Mouse (Mus musculus): ENCODE results near the gene Npc1l1. TPM values are rescaled to one million over a fixed set of nuclear protein-coding genes. Genes with fewer than 3 reads are reported as not detected.

Npc1l1 gene
- polyA plus RNA-seq, 1 experiment from 2014 or later: 0.04 TPM

GRCm38 (mm10) chr11:6177781-6178420, 52.0 kb downstream of the Npc1l1 start:
- Histone ChIP-seq H3K4me3 (no peak overlapping the region), H3K4me1 (peaks cover 33% of the 10 kb centered on the region; the same call in 1 of the 2 replicates), H3K27me3 (no peaks in the 10 kb centered on the region), H3K9ac (no peak overlapping the region), H3K36me3 (no peaks in the 10 kb centered on the region), H3K9me3 (no peaks in the 10 kb centered on the region), H3K27ac (no peak overlapping the region), H3K4me2 (no peak overlapping the region)
- ATAC-seq (ENCODE audit: borderline replicate concordance, extremely low read depth, low FRiP score, low TSS enrichment): no peak
- 87% methylated on average over 8 of the region's 8 CpGs for WGBS

DNA sequence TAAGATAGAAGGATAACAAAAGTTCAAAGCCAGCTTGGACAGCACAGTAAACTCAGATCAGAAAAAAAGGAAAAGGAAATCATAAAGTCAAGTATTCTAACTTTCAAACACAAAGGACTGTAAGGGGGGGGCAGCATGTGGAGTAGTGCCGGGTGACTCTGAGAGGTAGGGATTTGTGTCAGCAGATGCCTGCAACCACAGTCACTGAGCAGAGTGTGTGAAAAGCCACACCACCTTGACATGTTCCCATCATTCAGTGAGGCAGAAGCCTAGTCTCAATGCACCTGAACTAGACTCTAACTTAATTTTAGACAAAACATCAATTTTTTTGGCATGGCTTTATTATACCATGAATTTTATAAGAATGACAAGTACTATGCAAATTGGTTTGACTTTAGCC, 54.4 kb downstream of the Npc1l1 start:
- 35% methylated on average over 1 of the region's 1 CpGs for WGBS
- no peak for ATAC-seq (ENCODE audit: borderline replicate concordance, extremely low read depth, low FRiP score, low TSS enrichment)
- H3K36me3 ChIP-seq: no peaks in the 10 kb centered on the region
- H3K4me2 ChIP-seq: no peak overlapping the region
- no peak overlapping the region for H3K9ac ChIP-seq
- H3K4me3 ChIP-seq: no peak overlapping the region
- H3K4me1 ChIP-seq: peaks cover 33% of the 10 kb centered on the region; the same call in 1 of the 2 replicates
- H3K27ac ChIP-seq: no peak overlapping the region
- no peaks in the 10 kb centered on the region for H3K9me3 ChIP-seq
- H3K27me3 ChIP-seq: no peaks in the 10 kb centered on the region

DNA sequence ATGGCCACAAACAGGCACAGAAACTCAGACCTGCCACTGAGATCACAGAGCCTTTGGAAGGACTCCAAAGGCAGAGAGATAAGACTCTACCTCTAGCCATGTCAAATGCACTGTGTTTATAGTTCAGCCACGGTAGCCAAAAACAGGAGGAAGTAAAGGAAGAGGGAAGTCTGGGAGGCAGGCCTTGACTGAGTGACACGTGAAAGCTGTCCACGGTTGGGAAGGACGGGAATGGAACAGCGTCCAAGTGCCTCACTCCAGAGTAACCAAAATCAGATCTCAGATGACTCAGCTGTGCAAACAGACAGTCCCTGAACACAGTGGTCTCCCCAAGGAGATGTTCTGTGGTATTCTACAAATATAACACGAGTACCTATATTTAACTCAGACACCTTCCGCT, 55.2 kb downstream of the Npc1l1 start:
- no peaks in the 10 kb centered on the region for H3K9me3 ChIP-seq
- H3K4me1 ChIP-seq: peaks cover 30% of the 10 kb centered on the region; the same call in 1 of the 2 replicates
- no peak overlapping the region for H3K27ac ChIP-seq
- ATAC-seq (ENCODE audit: borderline replicate concordance, extremely low read depth, low FRiP score, low TSS enrichment): no peak
- no peaks in the 10 kb centered on the region for H3K36me3 ChIP-seq
- no peak overlapping the region for H3K9ac ChIP-seq
- no peaks in the 10 kb centered on the region for H3K27me3 ChIP-seq
- WGBS: 22% methylated on average over 7 of the region's 7 CpGs
- H3K4me2 ChIP-seq: no peak overlapping the region
- H3K4me3 ChIP-seq: no peak overlapping the region

- Histone ChIP-seq H3K27me3 (no peaks in the 10 kb centered on the region), H3K36me3 (no peaks in the 10 kb centered on the region), H3K4me1 (no peaks in the 10 kb centered on the region), H3K27ac (no peak overlapping the region), H3K4me3 (no peak overlapping the region), H3K4me2 (no peak overlapping the region), H3K9me3 (no peaks in the 10 kb centered on the region), H3K9ac (no peak overlapping the region)
- ATAC-seq (ENCODE audit: borderline replicate concordance, extremely low read depth, low FRiP score, low TSS enrichment): no peak
- 93% methylated on average over 2 of the region's 2 CpGs for WGBS
These were observed 60.8 kb downstream of the Npc1l1 start for GRCm38 (mm10) chr11:6169041-6169663.

DNA sequence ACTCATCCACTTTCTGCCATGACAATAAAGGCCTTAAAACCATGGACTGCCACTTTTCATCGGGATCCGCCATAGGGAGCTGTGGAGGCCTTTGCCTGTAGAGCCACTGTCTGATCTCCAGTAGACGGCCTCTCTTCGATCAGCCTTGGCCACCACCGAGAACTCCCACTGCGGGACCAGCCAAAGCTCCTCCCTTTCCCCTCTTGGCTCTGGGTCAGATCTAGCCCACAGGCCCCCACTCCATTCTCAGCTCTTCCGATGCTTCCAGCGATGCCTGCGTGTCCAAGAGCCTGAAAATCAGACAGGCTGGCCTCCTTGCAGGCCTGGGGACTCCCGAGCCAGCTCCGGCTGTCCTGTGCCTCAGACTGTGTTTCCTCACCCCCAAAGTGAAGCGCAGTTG, 63.6 kb downstream of the Npc1l1 start:
- H3K4me2 ChIP-seq: no peak overlapping the region
- WGBS: 82% methylated on average over 12 of the region's 12 CpGs
- H3K27me3 ChIP-seq: no peaks in the 10 kb centered on the region
- H3K9ac ChIP-seq: no peak overlapping the region
- no peaks in the 10 kb centered on the region for H3K9me3 ChIP-seq
- no peaks in the 10 kb centered on the region for H3K4me1 ChIP-seq
- ATAC-seq (ENCODE audit: borderline replicate concordance, extremely low read depth, low FRiP score, low TSS enrichment): no peak
- no peak overlapping the region for H3K4me3 ChIP-seq
- no peaks in the 10 kb centered on the region for H3K36me3 ChIP-seq
- H3K27ac ChIP-seq: no peak overlapping the region

GRCm38 (mm10) chr11:6165391-6166081, 64.4 kb downstream of the Npc1l1 start:
- 83% methylated on average over 7 of the region's 7 CpGs for WGBS
- H3K4me2 ChIP-seq: no peak overlapping the region

GRCm38 (mm10) chr11:6164781-6165180, 65.2 kb downstream of the Npc1l1 start:
- Histone ChIP-seq H3K9me3 (no peaks in the 10 kb centered on the region), H3K9ac (no peak overlapping the region), H3K4me3 (no peak overlapping the region), H3K4me1 (no peaks in the 10 kb centered on the region), H3K27ac (no peak overlapping the region), H3K36me3 (no peaks in the 10 kb centered on the region), H3K27me3 (no peaks in the 10 kb centered on the region), H3K4me2 (no peak overlapping the region)
- WGBS: 96% methylated on average over 7 of the region's 7 CpGs
- ATAC-seq (ENCODE audit: borderline replicate concordance, extremely low read depth, low FRiP score, low TSS enrichment): no peak

More at GRCm38 (mm10) chr11:6165391-6166081, 64.4 kb downstream of the Npc1l1 start:
- Histone ChIP-seq H3K9ac (no peak overlapping the region), H3K9me3 (no peaks in the 10 kb centered on the region), H3K27me3 (no peaks in the 10 kb centered on the region), H3K27ac (no peak overlapping the region), H3K36me3 (no peaks in the 10 kb centered on the region), H3K4me1 (no peaks in the 10 kb centered on the region), H3K4me3 (no peak overlapping the region)
- no peak for ATAC-seq (ENCODE audit: borderline replicate concordance, extremely low read depth, low FRiP score, low TSS enrichment)

- H3K27me3 ChIP-seq: no peaks in the 10 kb centered on the region
- H3K4me3 ChIP-seq: no peak overlapping the region
- no peaks in the 10 kb centered on the region for H3K9me3 ChIP-seq
- H3K4me1 ChIP-seq: no peaks in the 10 kb centered on the region
- H3K36me3 ChIP-seq: no peaks in the 10 kb centered on the region
- H3K4me2 ChIP-seq: no peak overlapping the region
- no peak for ATAC-seq (ENCODE audit: borderline replicate concordance, extremely low read depth, low FRiP score, low TSS enrichment)
- no peak overlapping the region for H3K9ac ChIP-seq
- WGBS: 87% methylated on average over 12 of the region's 12 CpGs
- no peak overlapping the region for H3K27ac ChIP-seq
These were observed 66.2 kb downstream of the Npc1l1 start for GRCm38 (mm10) chr11:6163706-6164105.

GRCm38 (mm10) chr11:6163062-6163461, 66.9 kb downstream of the Npc1l1 start:
- H3K4me3 ChIP-seq: no peak overlapping the region
- H3K27ac ChIP-seq: no peak overlapping the region
- no peaks in the 10 kb centered on the region for H3K9me3 ChIP-seq
- H3K36me3 ChIP-seq: no peaks in the 10 kb centered on the region
- H3K4me1 ChIP-seq: no peaks in the 10 kb centered on the region
- no peak overlapping the region for H3K4me2 ChIP-seq
- 94% methylated on average over 3 of the region's 3 CpGs for WGBS
- ATAC-seq (ENCODE audit: borderline replicate concordance, extremely low read depth, low FRiP score, low TSS enrichment): no peak
- no peak overlapping the region for H3K9ac ChIP-seq
- H3K27me3 ChIP-seq: no peaks in the 10 kb centered on the region

- H3K9ac ChIP-seq: no peak overlapping the region
- H3K4me3 ChIP-seq: no peak overlapping the region
- no peaks in the 10 kb centered on the region for H3K9me3 ChIP-seq
- no peak overlapping the region for H3K27ac ChIP-seq
- no peaks in the 10 kb centered on the region for H3K36me3 ChIP-seq
- H3K27me3 ChIP-seq: no peaks in the 10 kb centered on the region
- H3K4me1 ChIP-seq: no peaks in the 10 kb centered on the region
- no peak overlapping the region for H3K4me2 ChIP-seq
- ATAC-seq (ENCODE audit: borderline replicate concordance, extremely low read depth, low FRiP score, low TSS enrichment): no peak
These were observed 68.4 kb downstream of the Npc1l1 start for GRCm38 (mm10) chr11:6161549-6161948.
